Mouse (Mus musculus): ENCODE measurements at regions not wholly inside any gene's neighbourhood (a gene's known extent, or its start where the extent isn't known, plus 50 kb on each side); places are given as distances from the start of the nearest gene placed in this dataset.
A peak's percentile ranks its signal among the peaks of the same experiment; 100 is the strongest.

DNA sequence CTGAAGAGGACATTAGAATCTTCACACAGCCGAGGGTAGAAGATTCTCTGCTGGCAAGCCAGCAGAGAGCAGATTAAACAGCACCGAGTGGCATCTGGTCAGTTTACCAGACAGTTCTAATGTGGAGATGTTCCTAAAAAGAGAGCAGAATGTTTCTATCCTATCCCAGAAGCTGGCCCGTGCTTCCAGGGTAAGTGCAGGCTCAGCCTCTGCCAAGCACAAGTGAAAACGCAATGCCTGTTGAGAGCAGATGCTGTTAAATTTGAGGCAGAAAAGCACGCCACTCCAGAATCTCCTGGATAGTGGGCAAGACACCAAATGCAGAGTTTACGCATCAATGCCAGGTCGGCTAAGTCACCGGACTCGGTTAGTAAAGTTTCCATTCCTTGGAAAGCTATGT is 175.8 kb downstream of the Faxc start:
- ATAC-seq (ENCODE audit: low FRiP score), result no peak
- Histone ChIP-seq H3K27me3 (ENCODE audit: insufficient read depth, low read length) (no peaks in the 10 kb centered on the region), H3K4me3 (ENCODE audit: low read depth, low read length) (no peak overlapping the region), H3K4me1 (ENCODE audit: insufficient read depth, low read length) (no peaks in the 10 kb centered on the region), H3K9ac (replicated peaks; ENCODE audit: low read length, poor library complexity, severe bottlenecking) (no peak overlapping the region), H3K36me3 (ENCODE audit: insufficient read depth, low read length) (no peaks in the 10 kb centered on the region), H3K9me3 (ENCODE audit: low read length) (no peaks in the 10 kb centered on the region), H3K4me2 (ENCODE audit: low read depth, low read length, poor library complexity, severe bottlenecking) (no peak overlapping the region), H3K27ac (ENCODE audit: low read depth, low read length) (no peak overlapping the region)
- 74% methylated on average over 9 of the region's 9 CpGs for WGBS
- peak; percentile 44 for DNase-seq (ENCODE audit: low spot score)
- TF ChIP-seq CTCF (IDR thresholded peaks at IDR 0.05), result no peak

DNA sequence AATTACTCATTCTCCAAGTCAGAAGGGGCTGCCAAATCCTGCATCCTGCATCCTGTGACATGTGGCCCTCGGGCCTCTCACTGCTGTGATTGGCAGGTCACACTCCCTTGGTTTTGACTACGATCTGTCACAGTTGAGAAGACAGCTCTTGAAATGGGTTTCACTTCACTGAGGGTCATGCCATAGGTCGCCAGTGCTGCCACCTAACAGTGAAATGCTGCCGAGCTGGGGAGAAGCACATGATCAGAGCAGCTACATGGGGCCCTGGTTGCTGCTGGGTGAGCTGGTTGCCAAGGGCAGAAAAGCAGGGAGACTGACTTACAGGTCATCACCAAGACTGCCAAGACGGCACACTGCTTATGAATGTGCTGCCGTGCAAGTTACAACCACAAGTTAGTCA is 178.3 kb downstream of the Faxc start:
- H3K27ac ChIP-seq (ENCODE audit: low read depth, low read length), result no peak overlapping the region
- no peak overlapping the region for H3K4me2 ChIP-seq (ENCODE audit: low read depth, low read length, poor library complexity, severe bottlenecking)
- 29% methylated on average over 6 of the region's 6 CpGs for WGBS
- H3K9me3 ChIP-seq (ENCODE audit: low read length), result no peaks in the 10 kb centered on the region
- no peak for ATAC-seq (ENCODE audit: low FRiP score)
- peak; percentile 13; the same call in 1 of the 2 replicates for TF ChIP-seq CTCF (IDR thresholded peaks at IDR 0.05)
- H3K27me3 ChIP-seq (ENCODE audit: insufficient read depth, low read length), result no peaks in the 10 kb centered on the region
- H3K36me3 ChIP-seq (ENCODE audit: insufficient read depth, low read length), result no peaks in the 10 kb centered on the region
- no peak for DNase-seq (ENCODE audit: low spot score)
- no peaks in the 10 kb centered on the region for H3K4me1 ChIP-seq (ENCODE audit: insufficient read depth, low read length)
- H3K4me3 ChIP-seq (ENCODE audit: low read depth, low read length), result no peak overlapping the region
- no peak overlapping the region for H3K9ac ChIP-seq (replicated peaks; ENCODE audit: low read length, poor library complexity, severe bottlenecking)

DNA sequence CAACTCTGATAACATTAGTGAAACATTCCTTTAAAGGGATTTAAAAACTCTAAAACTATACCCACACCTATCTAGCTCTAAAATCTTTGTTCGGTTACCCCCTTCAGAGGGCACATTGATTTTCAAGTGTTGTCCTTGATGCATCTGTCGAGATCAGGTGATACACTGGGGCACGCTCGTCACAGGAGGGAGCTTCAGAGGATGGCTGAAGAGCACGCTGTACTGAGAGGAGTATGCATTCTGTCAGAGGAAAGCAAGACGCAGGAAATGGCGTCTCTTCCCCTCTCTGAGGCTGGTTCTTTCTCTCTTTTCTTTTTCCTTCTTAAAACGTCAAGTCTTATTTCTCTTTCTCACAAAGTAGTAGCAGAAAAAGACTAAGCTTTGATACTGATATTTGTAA is 179.3 kb downstream of the Faxc start:
- H3K4me2 ChIP-seq (ENCODE audit: low read depth, low read length, poor library complexity, severe bottlenecking), result peak overlapping the region; percentile 18; the same call in 1 of the 2 replicates
- H3K9me3 ChIP-seq (ENCODE audit: low read length), result no peaks in the 10 kb centered on the region
- TF ChIP-seq CTCF (IDR thresholded peaks at IDR 0.05), result no peak
- DNase-seq (ENCODE audit: low spot score), result no peak
- H3K4me3 ChIP-seq (ENCODE audit: low read depth, low read length), result no peak overlapping the region
- no peak overlapping the region for H3K9ac ChIP-seq (replicated peaks; ENCODE audit: low read length, poor library complexity, severe bottlenecking)
- no peak for ATAC-seq (ENCODE audit: low FRiP score)
- no peaks in the 10 kb centered on the region for H3K4me1 ChIP-seq (ENCODE audit: insufficient read depth, low read length)
- 22% methylated on average over 8 of the region's 8 CpGs for WGBS
- no peak overlapping the region for H3K27ac ChIP-seq (ENCODE audit: low read depth, low read length)
- H3K36me3 ChIP-seq (ENCODE audit: insufficient read depth, low read length), result no peaks in the 10 kb centered on the region
- H3K27me3 ChIP-seq (ENCODE audit: insufficient read depth, low read length), result no peaks in the 10 kb centered on the region

DNA sequence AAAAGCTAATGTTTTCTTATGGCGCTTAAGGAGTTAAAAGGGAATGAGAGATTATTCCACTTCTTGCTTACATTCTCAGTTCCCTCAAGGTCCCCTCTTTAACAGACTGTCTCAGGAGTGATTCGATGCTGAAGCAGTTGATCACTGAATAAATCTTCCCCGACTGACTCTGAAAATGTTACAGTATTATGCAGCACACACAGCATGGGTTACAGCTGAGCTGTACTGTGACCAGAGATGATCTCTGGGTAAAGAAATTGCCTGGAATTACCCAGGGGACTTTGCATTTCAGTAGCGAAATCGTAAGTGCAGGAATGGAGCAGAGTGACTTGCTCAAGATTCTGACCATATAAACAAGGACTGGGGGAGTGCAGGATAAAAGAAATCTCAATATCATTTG is 181.1 kb downstream of the Faxc start:
- no peak for ATAC-seq (ENCODE audit: low FRiP score)
- no peaks in the 10 kb centered on the region for H3K4me1 ChIP-seq (ENCODE audit: insufficient read depth, low read length)
- DNase-seq (ENCODE audit: low spot score), result no peak
- H3K9me3 ChIP-seq (ENCODE audit: low read length), result no peaks in the 10 kb centered on the region
- H3K4me2 ChIP-seq (ENCODE audit: low read depth, low read length, poor library complexity, severe bottlenecking), result no peak overlapping the region
- no peak overlapping the region for H3K9ac ChIP-seq (replicated peaks; ENCODE audit: low read length, poor library complexity, severe bottlenecking)
- TF ChIP-seq CTCF (IDR thresholded peaks at IDR 0.05), result no peak
- no peak overlapping the region for H3K27ac ChIP-seq (ENCODE audit: low read depth, low read length)
- H3K4me3 ChIP-seq (ENCODE audit: low read depth, low read length), result no peak overlapping the region
- H3K27me3 ChIP-seq (ENCODE audit: insufficient read depth, low read length), result no peaks in the 10 kb centered on the region
- H3K36me3 ChIP-seq (ENCODE audit: insufficient read depth, low read length), result no peaks in the 10 kb centered on the region
- WGBS, result 35% methylated on average over 5 of the region's 5 CpGs

DNA sequence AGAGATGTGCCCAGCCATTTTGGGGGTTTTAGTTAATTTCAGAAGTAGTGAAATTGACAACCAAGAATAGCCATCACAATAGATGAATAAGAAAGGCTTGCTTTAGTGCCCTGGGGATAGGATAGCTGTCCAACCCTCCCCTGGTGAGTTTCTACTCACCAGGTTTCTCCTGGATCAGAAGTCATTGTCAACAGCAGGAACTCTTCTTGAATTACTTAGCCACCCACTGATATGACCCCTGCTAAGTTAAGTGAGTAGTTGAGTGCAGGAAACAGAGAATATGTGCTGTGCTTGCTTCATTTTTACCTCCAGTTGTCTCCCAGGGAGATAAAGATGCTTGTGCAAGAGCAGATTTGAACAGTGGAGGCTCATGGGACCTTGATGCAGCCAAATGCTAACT is 183.3 kb downstream of the Faxc start:
- Histone ChIP-seq H3K27me3 (ENCODE audit: insufficient read depth, low read length) (no peaks in the 10 kb centered on the region), H3K9ac (replicated peaks; ENCODE audit: low read length, poor library complexity, severe bottlenecking) (no peak overlapping the region), H3K27ac (ENCODE audit: low read depth, low read length) (no peak overlapping the region), H3K4me1 (ENCODE audit: insufficient read depth, low read length) (no peaks in the 10 kb centered on the region), H3K36me3 (ENCODE audit: insufficient read depth, low read length) (no peaks in the 10 kb centered on the region), H3K9me3 (ENCODE audit: low read length) (no peaks in the 10 kb centered on the region), H3K4me3 (ENCODE audit: low read depth, low read length) (no peak overlapping the region), H3K4me2 (ENCODE audit: low read depth, low read length, poor library complexity, severe bottlenecking) (no peak overlapping the region)
- DNase-seq (ENCODE audit: low spot score) (no peak), ATAC-seq (ENCODE audit: low FRiP score) (no peak)
- TF ChIP-seq CTCF (IDR thresholded peaks at IDR 0.05), result no peak

DNA sequence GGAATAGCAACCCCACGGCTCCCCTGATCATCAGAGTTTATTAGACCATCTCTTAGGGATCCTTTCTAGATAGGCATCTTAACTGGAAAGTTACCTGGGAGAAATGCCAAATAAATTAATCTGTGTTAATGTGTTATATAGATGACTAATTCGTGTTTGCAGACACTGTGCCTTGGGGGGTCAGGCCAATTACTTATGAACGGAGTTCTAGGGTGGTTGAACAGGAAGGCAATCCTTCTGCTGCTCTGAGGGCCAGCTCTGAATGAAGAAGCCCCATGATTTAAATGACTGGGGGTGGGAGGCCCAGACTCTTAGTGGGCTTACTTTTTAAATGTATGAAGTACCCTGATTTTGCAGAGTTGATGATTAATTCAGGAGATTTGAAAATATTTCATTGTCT is 188.7 kb downstream of the Faxc start:
- 57% methylated on average over 3 of the region's 3 CpGs for WGBS
- Histone ChIP-seq H3K9me3 (ENCODE audit: low read length) (no peaks in the 10 kb centered on the region), H3K9ac (replicated peaks; ENCODE audit: low read length, poor library complexity, severe bottlenecking) (no peak overlapping the region), H3K36me3 (ENCODE audit: insufficient read depth, low read length) (no peaks in the 10 kb centered on the region), H3K4me2 (ENCODE audit: low read depth, low read length, poor library complexity, severe bottlenecking) (no peak overlapping the region), H3K4me3 (ENCODE audit: low read depth, low read length) (no peak overlapping the region), H3K27ac (ENCODE audit: low read depth, low read length) (no peak overlapping the region), H3K27me3 (ENCODE audit: insufficient read depth, low read length) (no peaks in the 10 kb centered on the region), H3K4me1 (ENCODE audit: insufficient read depth, low read length) (no peaks in the 10 kb centered on the region)
- TF ChIP-seq CTCF (IDR thresholded peaks at IDR 0.05), result no peak
- no peak for ATAC-seq (ENCODE audit: low FRiP score)
- DNase-seq (ENCODE audit: low spot score), result no peak

DNA sequence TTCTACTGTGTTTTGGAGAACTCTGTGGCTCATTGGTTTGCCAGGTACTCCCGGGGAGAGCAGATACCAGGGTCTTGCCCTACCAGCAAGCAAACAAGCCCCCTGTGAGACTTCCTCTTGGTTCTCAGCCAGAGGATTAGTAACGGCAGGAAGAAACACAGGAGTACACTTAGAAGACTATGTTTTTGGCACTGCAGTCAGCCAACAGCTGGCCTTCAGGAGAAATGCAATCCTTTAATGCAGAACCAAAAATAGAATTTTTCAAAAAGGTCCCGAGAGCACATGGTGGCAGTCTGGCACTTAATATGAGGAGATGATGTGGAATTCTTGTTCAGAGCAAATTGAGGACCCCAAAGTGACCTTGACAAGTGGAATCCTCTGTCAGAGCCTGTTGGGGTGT is 189.8 kb downstream of the Faxc start:
- no peaks in the 10 kb centered on the region for H3K36me3 ChIP-seq (ENCODE audit: insufficient read depth, low read length)
- no peak overlapping the region for H3K27ac ChIP-seq (ENCODE audit: low read depth, low read length)
- H3K4me2 ChIP-seq (ENCODE audit: low read depth, low read length, poor library complexity, severe bottlenecking), result no peak overlapping the region
- DNase-seq (ENCODE audit: low spot score) (peak; percentile 61), ATAC-seq (ENCODE audit: low FRiP score) (no peak)
- 21% methylated on average over 3 of the region's 3 CpGs for WGBS
- H3K4me3 ChIP-seq (ENCODE audit: low read depth, low read length), result no peak overlapping the region
- no peak overlapping the region for H3K9ac ChIP-seq (replicated peaks; ENCODE audit: low read length, poor library complexity, severe bottlenecking)
- no peak for TF ChIP-seq CTCF (IDR thresholded peaks at IDR 0.05)
- no peaks in the 10 kb centered on the region for H3K27me3 ChIP-seq (ENCODE audit: insufficient read depth, low read length)
- H3K4me1 ChIP-seq (ENCODE audit: insufficient read depth, low read length), result no peaks in the 10 kb centered on the region
- no peaks in the 10 kb centered on the region for H3K9me3 ChIP-seq (ENCODE audit: low read length)

All from midbrain, postnatal 0 days (tissue).